Mouse (Mus musculus): ENCODE data around the gene Dhcr7.

DNA sequence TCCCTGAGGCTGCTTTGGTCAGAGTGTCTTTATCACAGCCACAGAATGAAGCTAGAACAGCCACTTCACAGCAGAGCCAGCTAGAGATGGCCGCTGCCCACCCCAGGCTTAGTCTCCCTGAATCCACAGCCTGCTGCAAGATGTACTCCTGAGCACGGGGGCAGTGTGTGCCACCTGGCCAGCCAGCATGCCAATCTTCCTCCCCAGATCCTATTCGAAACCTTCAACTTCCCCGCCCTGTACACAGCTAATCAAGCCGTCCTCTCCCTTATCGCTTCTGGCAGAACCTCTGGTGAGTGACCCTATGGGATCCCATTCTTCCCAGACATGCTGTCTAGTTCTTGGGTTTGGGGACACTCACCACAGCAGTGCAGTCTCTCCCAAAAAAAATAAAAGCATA lies 60.8 kb downstream of the Dhcr7 start:
- TF ChIP-seq CTCF (IDR thresholded peaks at IDR 0.05; ENCODE audit: control insufficient read depth, insufficient read depth, low read length): no peak
- TF ChIP-seq POLR2A (IDR thresholded peaks at IDR 0.05; ENCODE audit: borderline replicate concordance, control insufficient read depth, low read depth, low read length): no peak
